Mouse (Mus musculus) left cerebral cortex, adult 11 months (tissue): ENCODE measurements around the gene Slc22a5.
A peak's percentile ranks its signal among the peaks of the same experiment; 100 is the strongest.
"Not testable (repeated sequence)": the region's sequence is repeated elsewhere in the genome, so short reads cannot be mapped to it uniquely, and the experiment has no call there.

ENCODE experiments used
- DNase-seq: peaks from one replicate; pipeline ENCODE4 v3.0.0; 2022; ENCODE audit warnings: low spot score

Slc22a5 gene

DNA sequence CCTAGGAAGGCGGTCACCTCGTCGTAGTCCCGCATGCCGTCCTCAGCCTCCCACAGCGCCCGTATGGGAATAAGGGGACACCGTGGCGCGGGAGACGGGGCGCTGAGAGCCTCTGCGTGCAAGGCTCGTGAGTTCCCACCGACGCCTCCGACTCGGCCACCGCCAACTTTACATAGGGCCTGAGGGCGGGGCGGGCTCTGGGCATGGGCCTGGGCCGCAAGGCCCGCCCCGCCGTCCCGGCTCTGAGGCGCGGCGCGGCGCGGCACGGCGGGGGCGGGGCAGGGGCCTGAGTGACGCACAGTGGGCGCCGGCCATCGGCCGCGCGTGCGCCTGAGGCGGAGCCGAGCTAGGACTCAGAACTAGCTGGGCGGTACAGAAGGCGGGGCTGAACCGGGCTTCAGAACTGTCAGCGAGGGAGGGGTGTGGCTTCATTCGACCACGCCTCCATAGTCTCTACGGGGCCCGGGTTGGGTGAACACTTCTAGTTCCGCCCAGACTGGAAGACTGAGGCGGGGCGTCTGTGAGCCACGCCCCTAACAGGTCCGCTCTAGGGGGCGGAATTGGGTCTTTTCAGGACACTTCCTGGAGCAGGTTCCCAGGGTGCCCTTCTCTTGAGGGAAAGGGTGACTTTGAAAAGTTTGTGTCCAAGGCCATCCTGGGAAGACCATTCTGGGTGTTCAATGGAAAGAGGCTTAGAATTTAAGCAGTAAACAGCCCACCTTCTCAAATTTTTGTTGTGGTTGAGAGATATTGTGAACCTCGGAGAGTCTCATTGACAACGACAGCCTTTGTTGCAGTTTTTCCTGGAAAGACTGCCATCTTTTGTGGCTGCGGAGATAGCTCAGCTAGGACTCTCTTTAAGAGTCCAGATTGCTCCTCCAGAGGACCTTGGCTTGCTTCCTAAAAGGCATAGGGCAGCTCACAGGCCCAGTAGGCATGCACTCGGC lies at the start of gene Slc22a5:
Gene Slc22a5, minus strand, starts transcription at position 156 of the 947 bp plus-strand sequence.
- peak; percentile 98 for DNase-seq

DNA sequence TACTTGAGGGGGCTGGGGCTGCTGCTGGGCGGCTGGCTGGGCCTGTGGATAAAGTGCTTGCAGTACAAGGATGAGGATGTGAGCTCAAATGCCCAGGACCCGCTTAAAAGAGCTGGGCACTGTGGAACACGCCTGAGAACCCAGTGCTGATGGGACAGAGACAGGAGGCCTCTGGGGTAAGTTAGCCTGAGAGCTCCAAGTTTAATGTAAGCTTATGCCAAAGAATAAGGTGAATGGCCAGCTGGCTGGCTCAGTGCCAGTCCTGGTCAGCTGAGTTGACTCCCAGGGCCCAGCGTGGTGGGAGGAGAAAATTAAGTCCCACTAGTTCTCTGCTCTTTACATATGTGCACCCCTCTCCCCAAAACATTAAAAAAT lies 40.5 kb upstream of the Slc22a5 start:
- DNase-seq, result not testable (repeated sequence)

DNA sequence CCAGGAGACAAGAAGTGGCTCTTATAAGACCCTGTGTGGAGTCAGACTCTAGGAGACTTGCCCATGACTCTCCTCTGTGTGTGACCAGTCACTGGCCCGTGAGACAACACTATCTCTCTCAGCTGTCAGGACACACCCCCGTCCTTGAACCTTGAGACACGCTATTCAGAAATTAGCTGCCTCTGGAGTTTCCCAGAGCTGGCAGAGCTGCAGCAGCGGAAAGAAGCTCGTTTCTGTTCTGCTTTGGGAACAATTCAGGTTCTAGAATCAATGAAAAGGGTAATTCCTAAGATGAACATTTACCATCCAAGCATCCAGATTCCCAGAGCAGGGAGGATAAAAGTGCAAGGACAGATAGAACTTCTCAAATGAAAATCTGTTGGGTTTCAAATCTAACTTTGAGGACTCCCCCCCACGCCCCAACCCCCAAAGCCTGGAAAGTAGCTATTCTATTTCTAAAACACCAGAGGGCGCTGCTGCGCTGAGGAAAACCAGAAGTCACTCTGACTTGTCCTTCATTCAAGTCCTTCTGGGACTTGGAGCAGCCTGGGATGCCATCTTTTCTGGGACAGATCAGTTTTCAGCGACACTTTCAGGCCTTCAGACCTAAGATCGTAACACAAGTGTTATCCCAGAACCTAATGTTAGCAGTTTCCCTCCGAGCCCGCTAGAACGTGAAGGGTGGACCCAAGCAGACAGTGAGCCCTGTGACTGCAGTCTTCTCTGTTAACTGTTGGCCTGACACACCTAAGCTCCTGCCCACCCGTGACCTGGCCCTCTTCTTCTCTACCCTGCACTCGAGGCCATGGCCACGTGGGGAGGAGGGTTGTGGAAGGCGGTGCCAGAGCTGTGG lies 39.9 kb upstream of the Slc22a5 start:
- no peak for DNase-seq

DNA sequence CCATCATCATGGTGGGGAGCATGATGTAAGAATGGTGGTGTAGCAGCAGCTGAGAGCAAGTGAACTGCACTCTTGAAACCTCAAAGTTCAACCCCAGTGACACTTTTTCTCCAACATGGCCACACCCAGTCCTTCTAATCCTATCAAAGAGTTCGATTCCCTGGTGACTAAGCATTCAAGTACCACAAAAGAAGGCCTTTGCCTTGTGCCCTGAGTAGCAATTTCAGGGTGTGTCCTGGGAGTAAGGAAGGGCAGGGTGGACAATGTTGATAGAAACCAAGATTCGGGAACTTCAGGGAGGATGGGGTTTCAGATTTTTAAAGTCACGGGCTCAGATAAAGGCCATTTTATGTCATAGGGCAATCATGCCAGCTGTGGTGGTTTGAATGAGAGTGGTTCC lies 38.3 kb upstream of the Slc22a5 start:
- DNase-seq, result no peak

DNA sequence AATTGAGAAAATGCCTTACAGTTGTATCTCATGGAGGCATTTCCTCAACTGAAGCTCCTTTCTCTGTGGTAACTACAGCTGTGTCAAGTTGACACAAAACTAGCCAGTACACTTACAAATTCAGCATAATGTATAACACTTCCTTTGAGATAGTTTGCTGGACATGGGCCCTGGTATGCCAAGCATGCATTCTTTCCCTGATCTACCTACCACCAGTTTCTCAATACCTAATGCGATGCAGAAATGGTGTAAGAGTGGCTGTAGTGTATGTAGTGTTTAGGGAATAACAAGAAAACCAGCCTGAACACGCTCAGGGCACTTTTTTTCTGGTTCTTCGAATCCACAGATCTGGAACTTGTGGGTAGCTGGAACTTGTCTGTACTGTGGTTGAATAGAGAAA lies 37.1 kb upstream of the Slc22a5 start:
- DNase-seq, result no peak

DNA sequence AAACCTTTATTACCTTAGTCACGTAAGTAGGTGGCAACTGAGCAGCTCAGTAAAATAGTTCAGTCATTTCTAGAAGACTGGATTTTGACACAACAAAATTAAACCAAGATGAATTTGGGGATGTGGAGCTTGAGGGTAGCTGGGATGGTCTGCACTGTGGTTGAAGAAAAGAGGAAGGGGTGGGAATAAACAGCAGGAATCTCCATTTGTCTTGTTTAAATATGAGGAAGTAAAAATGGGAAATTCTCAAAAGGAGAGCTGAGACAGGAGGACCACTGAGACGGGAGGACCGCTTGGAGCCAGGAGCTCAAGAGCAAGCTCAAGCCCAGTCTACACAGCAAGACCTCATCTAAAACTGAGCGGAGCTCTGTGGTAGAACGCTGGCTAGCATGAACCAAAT lies 34.8 kb upstream of the Slc22a5 start:
- no peak for DNase-seq

DNA sequence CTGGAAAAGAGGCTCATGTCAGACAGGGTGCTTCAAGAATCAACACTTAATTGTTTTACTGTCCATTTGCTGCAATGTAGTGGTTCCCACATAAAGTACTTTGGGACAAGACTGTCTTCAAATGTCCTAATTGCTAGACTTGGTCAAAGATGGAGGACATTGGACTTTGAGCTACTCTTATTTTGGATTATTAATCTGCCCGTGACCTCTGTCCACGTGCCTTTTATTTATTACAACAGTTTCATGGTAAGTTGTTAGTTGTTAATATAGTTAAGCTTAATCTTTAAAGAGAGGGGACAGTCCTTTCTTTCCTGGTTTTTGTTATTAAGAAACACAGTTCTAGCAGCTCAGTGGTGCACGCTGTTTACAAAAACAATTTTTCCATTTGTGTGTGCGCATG lies 27.4 kb upstream of the Slc22a5 start:
- no peak for DNase-seq

DNA sequence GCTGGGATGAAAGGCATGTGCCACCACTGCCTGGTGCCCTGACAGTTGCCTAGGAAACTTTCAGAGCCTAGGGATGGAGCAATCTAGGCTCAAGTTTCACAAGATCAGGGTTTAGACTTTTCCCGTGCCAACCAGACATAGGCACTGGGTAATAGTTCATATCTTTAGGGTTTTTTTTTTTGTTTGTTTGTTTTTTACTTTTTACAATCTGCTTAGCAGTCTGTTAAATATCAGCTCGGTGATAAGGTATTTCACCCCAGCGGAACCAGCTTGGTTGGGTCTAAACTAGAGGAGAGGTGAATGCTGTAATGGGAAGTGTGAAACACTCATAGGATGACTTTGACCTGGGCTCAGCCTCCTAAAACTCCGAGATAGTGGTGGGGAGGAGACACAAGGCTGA lies 19.6 kb upstream of the Slc22a5 start:
- DNase-seq, result no peak

DNA sequence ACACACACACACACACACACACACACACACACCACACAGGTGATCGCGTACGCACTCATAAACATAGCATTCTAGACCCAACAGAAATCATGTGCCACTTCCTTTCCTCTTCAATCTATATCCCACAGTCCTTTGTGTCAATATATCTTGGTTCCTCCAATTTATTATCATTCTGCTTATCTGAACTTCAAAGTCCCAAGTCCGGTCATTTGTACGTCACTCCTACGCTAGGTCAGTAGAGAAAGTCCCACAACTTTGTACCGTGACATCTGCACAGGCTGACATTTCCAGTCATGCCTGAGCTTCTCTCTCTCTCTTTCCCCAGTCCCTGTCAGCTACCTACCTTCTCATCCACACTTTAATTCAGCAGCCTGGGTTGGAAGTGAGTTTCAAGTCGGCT lies 17.2 kb upstream of the Slc22a5 start:
- no peak for DNase-seq

DNA sequence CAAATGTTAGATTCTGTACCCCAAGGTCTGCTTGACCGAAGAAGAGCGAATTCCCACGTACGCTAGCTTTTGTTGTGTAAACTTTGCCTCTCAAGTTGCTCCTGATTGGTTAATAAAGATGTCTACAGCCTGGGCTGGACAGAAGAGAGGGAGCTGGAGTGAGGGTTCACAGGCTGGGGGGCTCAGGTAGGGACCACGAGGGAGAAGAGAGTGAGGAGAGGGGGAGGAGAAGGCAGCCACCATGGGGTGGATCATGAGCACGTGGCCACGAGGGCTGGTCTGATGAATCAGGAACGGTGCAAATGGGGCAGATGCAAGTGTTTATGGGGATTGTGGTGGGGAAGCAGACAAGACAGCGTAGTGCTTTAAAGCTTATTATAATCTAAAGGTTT lies 13.1 kb upstream of the Slc22a5 start:
- DNase-seq, result no peak

DNA sequence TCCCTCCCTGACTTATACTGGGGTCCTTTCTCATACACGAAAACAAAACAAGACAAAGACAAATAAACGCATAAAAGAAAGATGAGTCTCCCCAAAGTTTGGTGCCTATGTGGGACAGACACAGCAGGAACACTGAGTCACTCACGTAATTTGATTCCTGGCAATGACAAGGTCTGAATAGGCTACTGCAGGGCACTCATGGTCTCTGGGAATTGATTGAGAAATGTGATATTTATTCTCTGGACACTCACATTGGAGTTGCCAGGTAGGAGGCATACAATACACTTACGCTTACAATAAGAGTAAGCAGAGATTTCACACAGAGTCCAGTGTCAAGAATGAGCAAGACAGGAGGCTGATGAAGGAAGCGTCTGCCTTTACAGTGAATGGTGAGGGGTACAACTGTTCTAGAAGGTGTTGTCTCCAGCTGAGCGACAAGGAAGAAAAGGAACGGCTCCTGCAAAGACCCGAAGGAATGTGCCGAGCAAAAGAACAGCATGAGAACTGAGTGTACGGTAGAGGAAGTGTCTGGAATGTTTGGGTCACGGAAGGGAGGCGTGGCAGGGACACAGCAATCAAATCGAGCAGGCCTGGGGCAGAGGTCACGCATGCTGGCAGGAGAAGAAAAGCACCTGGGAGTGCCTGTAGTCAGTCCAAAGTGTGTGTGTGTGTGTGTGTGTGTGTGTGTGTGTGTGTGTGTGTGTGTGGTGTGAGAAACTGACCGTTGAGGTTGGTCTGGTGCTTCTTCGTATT lies 12.5 kb upstream of the Slc22a5 start:
- no peak for DNase-seq

DNA sequence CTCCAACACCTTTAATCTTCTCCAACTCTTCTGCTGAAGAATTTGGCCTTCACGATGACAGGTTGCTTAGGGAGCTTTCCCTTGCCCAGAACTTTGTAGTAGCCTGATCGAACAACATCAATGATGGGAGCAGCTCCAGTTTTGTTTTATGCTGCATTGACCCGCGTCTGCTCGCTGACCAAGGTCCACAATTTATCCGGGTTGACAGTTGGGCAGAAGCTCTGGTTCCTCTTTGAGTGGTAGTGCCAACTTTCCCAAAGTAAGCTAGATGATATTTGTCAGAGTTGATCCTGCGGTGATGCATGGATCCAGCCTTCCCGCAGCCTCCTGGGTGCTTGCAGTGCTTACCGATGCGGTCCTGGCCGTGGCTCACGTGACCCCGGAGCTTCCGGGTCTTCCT lies 11.3 kb upstream of the Slc22a5 start:
- DNase-seq, result no peak

DNA sequence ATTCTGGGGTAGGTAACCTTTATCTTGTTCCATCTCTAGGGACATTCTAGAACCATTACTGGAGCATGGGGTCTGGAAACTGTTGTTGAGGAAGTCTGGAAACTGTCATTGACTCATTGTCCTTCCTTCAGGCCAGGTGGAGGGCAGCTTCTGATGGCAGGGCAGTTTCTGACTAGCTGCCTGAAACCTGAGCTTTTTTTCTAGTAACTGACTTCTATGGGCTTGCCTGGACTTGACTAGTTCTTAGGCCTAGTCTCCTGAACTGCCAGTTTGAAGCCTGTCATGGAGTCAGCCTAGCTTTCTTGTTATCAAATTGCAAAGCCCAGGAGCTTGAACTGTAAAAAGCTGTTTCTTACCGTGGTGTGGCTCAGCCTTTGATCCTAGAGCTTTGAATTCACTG lies 9.5 kb upstream of the Slc22a5 start:
- no peak for DNase-seq

DNA sequence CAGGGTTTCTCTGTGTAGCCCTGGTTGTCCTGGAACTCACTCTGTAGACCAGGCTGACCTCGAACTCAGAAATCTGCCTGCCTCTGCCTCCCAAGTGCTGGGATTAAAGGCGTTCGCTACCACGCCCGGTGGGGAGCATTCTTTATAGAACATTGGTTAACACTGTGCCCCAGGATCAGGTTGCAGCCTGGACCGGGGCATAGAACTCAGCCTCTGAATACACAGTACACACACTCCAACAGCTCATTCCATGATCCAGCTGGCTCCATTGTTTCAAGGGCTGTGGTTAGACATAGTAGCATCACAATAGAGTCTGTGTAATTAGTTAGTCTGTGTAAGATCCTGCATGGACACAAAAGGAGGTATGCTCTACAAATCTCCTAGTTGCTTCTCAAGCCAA lies 8.5 kb upstream of the Slc22a5 start:
- no peak for DNase-seq

DNA sequence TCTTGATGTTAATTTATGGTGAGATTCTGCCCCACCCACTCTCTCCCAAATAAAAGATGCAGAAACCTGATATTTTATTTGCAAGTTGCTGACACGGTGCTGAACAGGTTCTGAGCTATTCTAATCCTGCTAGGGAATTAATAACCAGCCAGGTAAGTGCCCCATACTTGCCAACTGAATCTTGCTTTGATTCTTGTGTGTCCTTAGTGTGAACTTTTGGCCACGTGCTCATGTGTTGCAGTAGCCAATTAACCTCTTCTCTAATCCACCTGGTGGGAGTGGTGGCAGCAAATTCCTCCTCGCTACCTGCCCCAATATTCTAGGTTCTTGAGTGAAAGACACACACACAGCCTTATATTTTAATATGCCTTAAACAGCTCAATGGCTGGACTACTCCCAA lies 7.5 kb upstream of the Slc22a5 start:
- DNase-seq, result no peak

DNA sequence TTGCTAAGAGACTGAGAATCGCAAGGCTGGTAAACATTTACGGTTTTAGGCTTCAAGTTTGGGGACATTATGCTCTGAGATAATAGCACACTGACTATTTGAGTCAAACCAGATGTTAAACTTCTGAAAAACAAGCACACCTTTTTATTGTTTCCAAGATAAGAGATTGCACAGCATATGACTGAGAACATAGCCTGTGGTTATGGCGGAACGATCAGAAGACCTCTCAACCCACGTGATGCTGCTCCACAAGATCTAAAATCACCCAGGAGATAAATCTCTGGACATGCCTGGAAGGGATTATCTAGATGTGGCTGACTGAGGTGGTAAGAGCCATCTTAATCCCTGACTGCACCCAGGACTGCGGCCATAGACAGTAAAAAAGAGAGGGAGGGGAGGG lies 5.5 kb upstream of the Slc22a5 start:
- DNase-seq, result no peak

DNA sequence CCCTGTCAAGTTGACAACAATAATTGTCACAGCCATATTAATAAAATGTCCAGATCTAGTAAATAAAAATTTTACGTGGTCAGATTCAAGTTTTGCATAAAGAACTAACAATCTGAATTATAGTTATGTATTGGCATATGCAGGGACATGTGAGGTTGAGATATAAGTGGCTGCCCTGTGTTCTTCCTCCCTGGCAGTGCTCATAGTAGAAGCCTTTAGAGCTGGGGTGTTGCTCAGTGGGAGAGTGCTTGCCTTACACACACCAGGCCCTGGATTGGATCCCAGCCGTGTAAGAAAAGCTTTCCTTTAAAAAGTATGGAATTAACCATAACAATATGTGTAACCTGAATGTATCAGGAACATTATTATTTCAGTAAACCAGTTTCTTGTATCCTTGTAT lies 2.0 kb upstream of the Slc22a5 start:
- DNase-seq, result no peak

DNA sequence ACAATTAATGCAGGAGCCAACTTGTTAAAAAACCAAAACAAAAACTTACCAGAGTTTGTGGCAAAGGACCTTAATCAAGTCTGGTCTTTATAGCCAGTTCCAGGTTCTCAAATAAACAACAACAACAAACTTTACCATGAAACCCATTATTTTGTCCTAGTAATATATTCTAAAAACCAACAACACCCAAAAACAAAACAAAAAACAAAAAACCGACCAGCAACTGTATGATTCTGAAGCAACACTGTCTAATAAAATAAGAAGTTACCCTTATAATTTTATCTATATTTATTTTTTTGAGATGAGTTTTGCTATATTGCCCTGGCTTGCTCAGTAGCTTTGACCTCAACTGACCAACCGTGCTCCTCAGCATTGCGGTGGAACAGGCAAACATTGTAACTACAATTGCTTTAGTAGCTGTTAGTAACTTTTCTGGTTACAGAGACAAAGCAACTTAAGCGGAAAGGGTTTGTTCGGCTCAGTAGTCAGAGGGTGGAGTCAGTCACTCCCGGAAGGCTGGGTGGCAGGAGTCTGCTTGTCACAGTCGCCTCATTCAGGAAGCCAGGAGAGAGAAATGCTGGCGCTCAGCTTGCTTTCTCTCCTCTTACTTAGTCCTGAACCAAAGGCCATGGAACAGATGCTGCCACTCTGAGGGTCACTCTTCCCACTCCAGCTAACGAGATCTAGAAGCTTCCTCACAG lies 1.4 kb upstream of the Slc22a5 start:
- DNase-seq, result no peak

DNA sequence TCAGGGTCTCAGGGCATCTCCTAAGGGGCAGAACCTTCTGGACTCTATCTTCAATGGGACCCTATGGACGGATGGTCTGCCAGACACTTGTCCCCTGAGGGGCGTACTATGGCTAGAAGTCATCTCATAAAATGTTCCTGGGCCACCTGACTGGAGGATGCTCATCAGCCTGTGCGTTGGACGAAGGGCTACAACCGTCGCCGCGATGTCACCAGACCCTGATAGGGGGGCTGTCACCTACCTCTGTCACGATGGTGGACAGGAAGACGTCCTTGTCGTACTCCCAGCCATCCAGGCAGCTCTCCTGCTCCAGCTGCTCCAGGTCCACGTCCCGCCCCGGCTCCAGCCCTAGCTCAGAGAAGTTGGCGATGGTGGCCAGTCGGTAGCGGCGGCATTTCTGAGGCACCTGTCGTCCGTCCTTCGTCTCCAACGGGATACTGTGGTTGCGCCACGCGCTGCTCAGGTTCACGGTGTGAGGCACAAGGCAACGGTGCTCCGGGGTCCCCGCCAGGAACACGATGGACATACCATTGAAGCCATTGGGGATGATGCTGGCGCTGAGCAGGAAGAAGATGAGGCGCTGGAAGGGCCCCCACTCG lies 455 bp downstream of the Slc22a5 start:
- no peak for DNase-seq

DNA sequence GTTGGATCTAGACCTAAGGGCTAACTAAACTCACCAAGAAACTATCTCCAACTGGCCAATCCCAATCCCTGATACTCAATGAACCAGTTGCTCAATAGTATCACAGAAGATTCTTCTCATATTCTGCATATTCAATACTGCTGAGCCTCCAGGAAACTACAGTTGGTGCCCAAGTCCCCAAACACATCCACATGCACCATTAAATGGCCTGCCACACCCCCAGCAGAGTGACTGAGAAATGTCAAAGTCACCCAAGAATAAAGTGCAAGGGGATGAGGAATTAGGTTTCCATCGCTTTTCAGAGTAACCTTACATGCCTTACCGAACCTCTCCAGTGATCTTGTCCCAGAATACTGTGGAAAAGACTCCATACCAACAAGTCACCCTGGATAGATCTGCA lies 1.2 kb downstream of the Slc22a5 start:
- no peak for DNase-seq

DNA sequence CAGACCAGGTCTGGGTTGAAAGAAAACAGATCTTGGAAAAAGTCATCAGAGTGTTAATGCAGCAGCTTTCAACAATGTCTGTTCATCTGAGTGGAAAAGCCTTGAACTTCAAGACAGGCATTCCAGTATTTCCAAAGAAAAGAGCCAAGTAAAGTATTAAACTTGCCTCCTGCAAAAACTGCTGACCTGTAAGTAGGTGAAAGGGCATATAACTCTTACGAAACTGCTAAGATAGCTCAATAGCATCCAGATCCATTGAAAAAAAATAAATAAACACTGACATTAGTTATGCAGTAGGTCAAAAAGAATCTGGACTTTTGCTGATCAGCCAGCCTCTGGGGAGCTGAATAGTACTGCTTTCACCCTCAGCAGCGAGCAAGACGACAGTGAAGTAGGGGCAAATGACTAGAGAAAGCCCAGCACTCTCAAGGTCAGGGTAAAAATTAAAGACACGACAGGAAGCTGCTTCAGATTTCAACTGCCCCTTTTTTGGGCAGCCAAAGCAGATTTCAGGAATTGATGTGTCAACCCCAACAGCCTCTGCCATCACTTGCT lies 2.3 kb downstream of the Slc22a5 start:
- DNase-seq, result no peak
